Mouse (Mus musculus) midbrain, embryonic 16.5 days (tissue): ENCODE data around the gene Vsig10. TPM values are rescaled to one million over a fixed set of nuclear protein-coding genes. Genes with fewer than 3 reads are reported as not detected.

ENCODE experiments used
- ATAC-seq: fragments of 200-750 bp; cut with Nextera tagmentation; 2 replicates; pipeline ENCODE4 v1.8.0; 2017; ENCODE audit warnings: moderate TSS enrichment
- H3K27ac ChIP-seq: fragments of 300-500 bp; sonication (generic); 2 replicates; pipeline ENCODE4 v1.5.1; 2014; ENCODE audit warnings: mild to moderate bottlenecking, low read length, mixed read lengths
- H3K27me3 ChIP-seq: fragments of 300-500 bp; sonication (generic); 2 replicates; pipeline ENCODE4 v1.6.1; 2014; ENCODE audit warnings: low read depth, low read length, mixed read lengths; ENCODE audit not compliant: control insufficient read depth, insufficient read depth
- H3K36me3 ChIP-seq: fragments of 300-500 bp; sonication (generic); 2 replicates; pipeline ENCODE4 v1.6.1; 2014; ENCODE audit warnings: mild to moderate bottlenecking, low read length, moderate library complexity, mixed read lengths; ENCODE audit not compliant: control insufficient read depth, insufficient read depth
- H3K4me1 ChIP-seq: fragments of 300-500 bp; sonication (generic); 2 replicates; pipeline ENCODE4 v1.6.1; 2014; ENCODE audit warnings: mild to moderate bottlenecking, low read length, mixed read lengths; ENCODE audit not compliant: control insufficient read depth, insufficient read depth
- H3K4me2 ChIP-seq: fragments of 300-500 bp; sonication (generic); 2 replicates; pipeline ENCODE4 v1.6.1; 2014; ENCODE audit warnings: mild to moderate bottlenecking, low read length, mixed read lengths
- H3K4me3 ChIP-seq: fragments of 300-500 bp; sonication (generic); 2 replicates; pipeline ENCODE4 v1.5.1; 2014; ENCODE audit warnings: low read depth, mild to moderate bottlenecking, low read length, moderate library complexity, mixed read lengths
- H3K9ac ChIP-seq: fragments of 300-500 bp; sonication (generic); 2 replicates; pipeline ENCODE4 v1.6.1; 2014; ENCODE audit warnings: low read depth, low read length, mixed read lengths
- H3K9me3 ChIP-seq: fragments of 300-500 bp; sonication (generic); replicated peaks from 2 replicates; pipeline ENCODE4 v1.6.1; 2014; ENCODE audit warnings: mild to moderate bottlenecking, low read length, mixed read lengths; ENCODE audit not compliant: control insufficient read depth, poor library complexity, severe bottlenecking
- WGBS: fragments of 180-500 bp; shearing (Covaris S2); extraction: QIAGEN DNeasy Blood & Tissue Kit; methylation state at CpG from one replicate; pipeline ENCODE4 v1.1.7; 2014; 5-methylcytosine and 5-hydroxymethylcytosine counted together
- polyA plus RNA-seq: library from polyadenylated mRNA; unstranded; fragments of >200 nt; fragmentation: Nextera tagmentation; extraction: Ambion mirVana; gene quantifications from 2 replicates; pipeline ENCODE4 v1.2.1, GENCODE M21; 2015

Vsig10 gene
- polyA plus RNA-seq, 1 experiment from 2014 or later, result 1.8 TPM

DNA sequence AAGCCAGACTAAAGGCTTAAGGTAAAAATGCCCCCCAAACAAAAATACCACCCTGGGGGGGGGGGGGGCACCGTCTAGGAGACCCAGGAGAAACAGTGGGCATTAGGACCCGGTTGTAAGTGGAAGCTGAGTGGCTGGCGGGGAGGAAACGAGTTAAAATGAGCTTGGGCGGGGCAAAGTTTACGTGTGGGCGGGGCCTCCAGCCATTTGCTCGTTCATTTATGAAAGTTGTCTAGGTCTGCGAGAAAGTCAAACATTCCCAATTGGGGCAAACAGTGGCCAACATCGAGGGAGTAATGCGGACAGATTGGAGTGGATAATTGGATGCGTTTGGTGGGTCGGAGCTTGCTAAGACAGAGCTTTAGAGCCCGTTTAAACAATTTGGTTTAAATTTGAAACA lies 5.5 kb upstream of the Vsig10 start:
- H3K27me3 ChIP-seq, result no peaks in the 10 kb centered on the region
- no peak for ATAC-seq
- peak overlapping the region; percentile 19; the same call in 1 of the 2 replicates for H3K4me2 ChIP-seq
- no peaks in the 10 kb centered on the region for H3K9me3 ChIP-seq
- H3K9ac ChIP-seq, result no peak overlapping the region
- no peaks in the 10 kb centered on the region for H3K36me3 ChIP-seq
- peak overlapping the region; percentile 12; the same call in 1 of the 2 replicates for H3K4me3 ChIP-seq
- H3K4me1 ChIP-seq, result no peaks in the 10 kb centered on the region; the same call in 1 of the 2 replicates
- 30% methylated on average over 13 of the region's 14 CpGs for WGBS
- H3K27ac ChIP-seq, result no peak overlapping the region

DNA sequence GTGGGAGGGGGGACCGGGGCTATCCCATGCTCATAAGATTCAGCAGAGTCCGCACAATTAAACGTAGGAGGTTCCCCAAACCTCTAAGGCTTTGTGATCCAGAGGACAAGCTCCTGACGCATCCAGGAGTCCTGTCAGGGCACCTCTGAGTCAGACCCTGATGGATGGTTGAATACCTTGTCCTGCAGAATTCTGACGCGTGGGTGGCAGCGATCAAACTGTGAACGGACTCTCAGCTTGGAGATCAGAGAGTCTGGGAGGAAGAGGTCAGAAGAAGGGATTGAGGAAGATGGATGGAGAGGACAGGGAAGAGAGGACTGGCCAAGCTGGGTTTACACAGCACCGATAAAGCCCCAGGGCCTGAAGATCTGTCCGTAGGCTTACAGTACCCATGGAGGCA lies 5.0 kb upstream of the Vsig10 start:
- Histone ChIP-seq H3K4me2 (peak overlapping the region; percentile 19; the same call in 1 of the 2 replicates), H3K9ac (no peak overlapping the region), H3K27me3 (no peaks in the 10 kb centered on the region), H3K36me3 (no peaks in the 10 kb centered on the region), H3K27ac (no peak overlapping the region), H3K4me3 (no peak overlapping the region), H3K9me3 (no peaks in the 10 kb centered on the region), H3K4me1 (peaks cover 3% of the 10 kb centered on the region; the same call in 1 of the 2 replicates)
- no peak for ATAC-seq
- WGBS, result 46% methylated on average over 10 of the region's 10 CpGs

DNA sequence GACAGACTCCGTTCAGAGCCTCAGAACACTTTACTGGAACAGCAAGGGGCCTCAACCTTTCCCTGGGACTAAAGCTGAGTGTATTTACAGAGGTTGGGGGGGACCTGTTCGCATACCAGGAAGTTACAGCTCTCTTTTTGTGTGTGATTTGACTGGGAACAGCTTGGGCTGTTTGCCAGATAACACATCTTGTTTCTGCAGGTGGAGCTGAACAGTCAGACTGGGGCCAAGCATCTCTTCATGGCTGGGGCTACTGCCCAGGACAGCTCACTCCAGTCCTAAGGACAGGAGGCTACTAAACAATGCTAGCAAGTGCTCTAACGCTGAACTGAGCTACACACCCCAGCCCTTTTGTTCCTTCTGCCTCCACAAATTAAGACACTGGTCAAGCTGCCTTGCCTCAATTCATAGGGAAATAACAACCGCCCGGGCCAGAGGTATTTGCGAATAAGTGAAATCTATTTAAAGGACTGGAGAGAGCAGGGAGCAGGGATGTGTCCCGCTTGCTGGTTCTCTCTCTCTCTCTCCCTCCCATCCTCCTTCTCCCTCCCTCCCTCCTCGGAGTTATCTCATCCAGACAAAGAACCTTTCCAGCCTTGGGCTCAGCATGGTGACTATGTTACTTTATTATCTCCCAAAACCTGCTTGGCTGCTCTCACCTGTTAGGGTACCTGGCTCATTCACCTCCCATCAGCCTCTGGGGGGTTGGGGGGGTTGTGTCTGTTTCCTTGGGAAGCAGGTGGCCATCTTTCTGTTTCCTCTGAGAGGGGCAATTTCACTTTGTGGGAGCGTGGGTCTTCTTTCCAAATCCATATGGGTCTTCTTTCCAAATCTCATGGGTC lies 4.1 kb upstream of the Vsig10 start:
- peaks cover 11% of the 10 kb centered on the region for H3K4me1 ChIP-seq
- no peak overlapping the region for H3K4me3 ChIP-seq
- no peak overlapping the region for H3K9ac ChIP-seq
- no peaks in the 10 kb centered on the region for H3K9me3 ChIP-seq
- no peak overlapping the region for H3K27ac ChIP-seq
- no peaks in the 10 kb centered on the region for H3K36me3 ChIP-seq
- no peak overlapping the region for H3K4me2 ChIP-seq
- 13% methylated on average over 9 of the region's 9 CpGs for WGBS
- no peak for ATAC-seq
- no peaks in the 10 kb centered on the region for H3K27me3 ChIP-seq

DNA sequence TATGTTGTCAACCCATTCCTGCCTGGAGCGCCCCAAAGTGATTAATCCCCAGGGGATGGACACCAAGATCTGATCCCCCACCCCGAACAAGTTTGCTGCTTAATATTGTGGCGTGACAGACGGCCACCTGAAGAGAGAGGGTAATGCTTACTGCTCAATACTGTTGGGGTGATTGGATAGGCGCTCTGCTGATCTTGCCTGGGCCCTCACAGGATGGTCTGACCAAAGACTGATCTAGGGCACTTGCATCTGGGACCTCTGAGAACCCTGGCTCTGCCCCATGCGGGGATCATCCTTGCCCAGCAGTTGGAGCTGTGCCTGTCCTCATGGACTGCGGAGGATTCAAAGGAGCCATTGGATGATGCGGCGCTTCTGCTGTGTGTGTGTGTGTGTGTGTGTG lies 4.9 kb downstream of the Vsig10 start:
- Histone ChIP-seq H3K4me1 (peaks cover 11% of the 10 kb centered on the region), H3K4me3 (no peak overlapping the region), H3K4me2 (no peak overlapping the region), H3K27me3 (peaks cover 3% of the 10 kb centered on the region), H3K27ac (no peak overlapping the region), H3K36me3 (no peaks in the 10 kb centered on the region), H3K9ac (no peak overlapping the region), H3K9me3 (no peaks in the 10 kb centered on the region)
- 79% methylated on average over 9 of the region's 9 CpGs for WGBS
- no peak for ATAC-seq

DNA sequence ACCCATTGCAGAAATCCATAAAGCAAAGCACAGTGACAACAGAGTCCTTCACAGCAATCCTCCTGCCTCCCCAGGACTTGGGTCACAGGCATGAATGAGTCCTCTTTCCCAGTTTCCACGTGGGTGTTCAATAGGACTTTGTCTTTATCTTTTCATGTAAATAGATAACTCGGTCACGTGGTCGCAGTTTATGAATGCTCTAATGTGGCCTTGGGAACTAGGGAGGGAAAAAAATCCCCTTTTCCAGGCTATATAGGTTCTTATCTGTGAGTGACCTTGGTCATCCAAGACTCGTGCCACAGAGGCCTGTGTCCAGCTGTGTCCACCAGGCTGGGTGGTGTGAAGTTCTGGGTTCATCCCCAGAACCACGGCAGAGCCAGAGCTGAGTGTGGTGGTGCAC lies 7.5 kb downstream of the Vsig10 start:
- Histone ChIP-seq H3K9me3 (no peaks in the 10 kb centered on the region), H3K4me3 (no peak overlapping the region), H3K9ac (no peak overlapping the region), H3K27me3 (no peaks in the 10 kb centered on the region), H3K36me3 (no peaks in the 10 kb centered on the region), H3K4me2 (no peak overlapping the region), H3K27ac (no peak overlapping the region), H3K4me1 (no peaks in the 10 kb centered on the region)
- ATAC-seq, result no peak
- 82% methylated on average over 6 of the region's 6 CpGs for WGBS

DNA sequence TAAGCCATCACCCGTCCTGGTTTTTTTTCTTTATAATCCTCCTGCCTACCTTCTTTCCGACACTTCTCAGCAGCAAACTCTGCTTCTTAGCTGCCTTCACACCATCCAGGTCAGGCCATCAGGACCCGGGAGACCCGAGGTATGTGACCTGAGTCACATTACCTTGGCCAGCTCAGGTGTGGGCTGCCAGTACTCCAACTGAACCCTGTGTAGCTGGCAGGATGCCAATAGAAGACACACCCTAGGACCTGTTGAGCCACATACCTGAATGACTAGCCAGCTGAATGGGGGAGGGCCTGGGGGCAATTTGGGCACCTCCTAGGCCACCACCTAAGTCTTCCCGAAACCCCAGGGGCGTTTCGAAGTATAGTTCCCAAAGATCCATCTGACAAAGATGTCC lies 11.6 kb downstream of the Vsig10 start:
- H3K9ac ChIP-seq, result no peak overlapping the region
- 91% methylated on average over 7 of the region's 7 CpGs for WGBS
- H3K4me3 ChIP-seq, result no peak overlapping the region
- no peaks in the 10 kb centered on the region for H3K4me1 ChIP-seq
- no peaks in the 10 kb centered on the region for H3K27me3 ChIP-seq
- no peak for ATAC-seq
- H3K9me3 ChIP-seq, result no peaks in the 10 kb centered on the region
- no peaks in the 10 kb centered on the region for H3K36me3 ChIP-seq
- no peak overlapping the region for H3K4me2 ChIP-seq
- no peak overlapping the region for H3K27ac ChIP-seq

DNA sequence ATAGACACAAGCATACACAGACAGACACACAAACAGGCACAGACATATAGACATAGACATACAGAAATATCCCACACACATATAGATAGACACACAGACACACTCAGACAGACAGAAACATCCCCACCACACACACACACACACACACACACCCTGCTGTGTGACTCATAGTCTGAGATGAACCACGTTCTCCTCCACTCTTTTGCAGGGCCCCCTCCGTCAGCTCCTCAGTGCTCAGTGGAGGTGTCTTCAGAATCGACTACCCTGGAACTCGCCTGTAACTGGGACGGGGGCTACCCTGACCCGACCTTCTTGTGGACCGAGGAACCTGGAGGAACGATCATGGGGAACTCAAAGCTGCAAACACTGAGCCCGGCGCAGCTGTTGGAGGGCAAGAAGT lies 19.1 kb downstream of the Vsig10 start:
- H3K4me1 ChIP-seq, result no peaks in the 10 kb centered on the region
- 87% methylated on average over 10 of the region's 10 CpGs for WGBS
- H3K9me3 ChIP-seq, result no peaks in the 10 kb centered on the region
- no peak for ATAC-seq
- no peak overlapping the region for H3K4me3 ChIP-seq
- H3K36me3 ChIP-seq, result no peaks in the 10 kb centered on the region
- H3K4me2 ChIP-seq, result no peak overlapping the region
- no peak overlapping the region for H3K9ac ChIP-seq
- no peaks in the 10 kb centered on the region for H3K27me3 ChIP-seq
- H3K27ac ChIP-seq, result no peak overlapping the region

DNA sequence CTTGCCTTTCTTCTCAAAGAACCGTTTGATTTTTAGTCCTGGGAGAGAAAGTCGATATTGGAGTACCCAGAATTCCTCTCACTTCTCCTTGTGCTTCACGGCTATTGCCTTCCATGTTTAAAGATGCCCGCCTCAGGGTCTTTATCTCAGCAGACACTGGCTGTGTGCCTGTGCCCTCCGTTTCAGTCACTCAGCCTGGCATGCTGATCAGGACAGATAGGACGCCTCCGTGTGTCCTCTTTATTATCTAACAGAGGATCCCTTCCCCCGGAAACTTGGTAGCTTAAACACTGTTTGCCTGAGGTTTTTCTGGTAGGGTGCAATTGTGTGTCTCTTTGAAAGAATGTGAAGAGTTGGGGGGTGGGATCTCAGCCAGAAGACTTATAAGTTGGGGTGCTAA lies 19.6 kb downstream of the Vsig10 start:
- 77% methylated on average over 8 of the region's 8 CpGs for WGBS
- no peak overlapping the region for H3K4me3 ChIP-seq
- H3K27ac ChIP-seq, result no peak overlapping the region
- no peak for ATAC-seq
- H3K27me3 ChIP-seq, result no peaks in the 10 kb centered on the region
- H3K9ac ChIP-seq, result no peak overlapping the region
- no peak overlapping the region for H3K4me2 ChIP-seq
- H3K9me3 ChIP-seq, result no peaks in the 10 kb centered on the region
- no peaks in the 10 kb centered on the region for H3K4me1 ChIP-seq
- no peaks in the 10 kb centered on the region for H3K36me3 ChIP-seq

DNA sequence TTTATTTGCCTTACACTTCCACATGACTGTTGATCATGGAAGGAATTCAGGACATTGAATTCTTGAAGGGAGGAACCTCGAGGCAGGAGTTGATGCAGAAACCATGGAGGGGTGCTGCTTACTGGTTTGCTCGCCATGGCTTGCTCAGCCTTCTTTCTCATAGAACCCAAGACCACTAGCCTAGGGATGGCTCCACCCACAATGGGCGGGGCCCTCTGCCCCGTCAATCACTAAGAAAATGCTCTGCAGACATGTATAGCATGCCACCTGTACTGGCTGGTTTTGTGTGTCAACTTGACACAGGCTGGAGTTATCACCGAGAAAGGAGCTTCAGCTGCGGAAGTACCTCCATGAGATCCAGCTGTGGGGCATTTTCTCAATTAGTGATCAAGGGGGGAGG lies 21.2 kb downstream of the Vsig10 start:
- no peaks in the 10 kb centered on the region for H3K9me3 ChIP-seq
- no peak for ATAC-seq
- no peak overlapping the region for H3K4me3 ChIP-seq
- H3K36me3 ChIP-seq, result no peaks in the 10 kb centered on the region
- 86% methylated on average over 6 of the region's 6 CpGs for WGBS
- H3K27me3 ChIP-seq, result no peaks in the 10 kb centered on the region
- H3K4me2 ChIP-seq, result no peak overlapping the region
- H3K9ac ChIP-seq, result no peak overlapping the region
- no peak overlapping the region for H3K27ac ChIP-seq
- H3K4me1 ChIP-seq, result no peaks in the 10 kb centered on the region
